In the genomic region with DNA sequence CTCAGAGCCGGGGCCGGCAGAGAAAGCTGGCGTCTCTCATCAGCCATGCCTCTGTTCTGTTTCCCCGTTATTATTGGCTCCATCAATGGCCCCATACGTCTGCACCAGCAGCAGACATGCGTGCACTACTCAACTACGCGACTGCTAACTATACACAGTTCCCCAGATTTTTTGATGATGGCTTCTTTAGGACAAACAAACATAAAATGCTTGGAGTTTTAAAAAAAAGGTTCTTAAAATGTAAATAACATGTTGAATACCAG, we compare ENCODE assay signal across 15 mouse cellular contexts.
DNase-seq lines count a peak whose midpoint lies in the region; ATAC-seq and TF ChIP-seq lines count a peak whose summit lies in the region.
"Had no signal": no experiment of that assay in that cellular context is flagged by ENCODE, and none has a peak within 500 bp of the region (broad histone marks: within the 10 kb centered on the region; RNA-seq: fewer than 3 reads in every experiment).

No protein-coding gene starts in this region.

- no peak overlapping the region for H3K4me3 ChIP-seq in heart, adult 2 months
- no peak overlapping the region for H3K4me3 ChIP-seq in kidney, embryonic 16.5 days (ENCODE audit: low read length)
- no peak overlapping the region for H3K4me3 ChIP-seq in embryonic facial prominence, embryonic 13.5 days
- H3K4me3 ChIP-seq in intestine, postnatal 0 days (ENCODE audit: low read depth, low read length), result no peak overlapping the region
- no peak overlapping the region for H3K4me3 ChIP-seq in hindbrain, embryonic 14.5 days (replicated peaks; ENCODE audit: low read length)

- no peak overlapping the region for H3K9ac ChIP-seq in heart, adult 2 months (ENCODE audit: low read depth, low read length)
- no peak overlapping the region for H3K9ac ChIP-seq in kidney, embryonic 16.5 days (replicated peaks; ENCODE audit: low read length)
- no peak overlapping the region for H3K9ac ChIP-seq in embryonic facial prominence, embryonic 13.5 days
- no peak overlapping the region for H3K9ac ChIP-seq in intestine, postnatal 0 days (ENCODE audit: low read depth, low read length)
- H3K9ac ChIP-seq in hindbrain, embryonic 14.5 days, result no peak overlapping the region

- no peaks in the 10 kb centered on the region for H3K36me3 ChIP-seq in heart, adult 2 months (ENCODE audit: control insufficient read depth, insufficient read depth, low read length)
- H3K36me3 ChIP-seq in kidney, embryonic 16.5 days (ENCODE audit: insufficient read depth, low read length), result no peaks in the 10 kb centered on the region
- H3K36me3 ChIP-seq in embryonic facial prominence, embryonic 13.5 days, result no peaks in the 10 kb centered on the region
- no peaks in the 10 kb centered on the region for H3K36me3 ChIP-seq in intestine, postnatal 0 days (ENCODE audit: control insufficient read depth, insufficient read depth)
- no peaks in the 10 kb centered on the region for H3K36me3 ChIP-seq in hindbrain, embryonic 14.5 days (replicated peaks; ENCODE audit: control insufficient read depth, insufficient read depth)

- no peak for TF ChIP-seq CTCF in heart, adult 2 months (IDR thresholded peaks at IDR 0.05)
- TF ChIP-seq CTCF in intestine, postnatal 0 days (IDR thresholded peaks at IDR 0.05; ENCODE audit: low read depth), result no peak

- 59% methylated on average over 8 of the region's 8 CpGs for WGBS in heart, adult 2 months
- WGBS in kidney, embryonic 16.5 days, result 77% methylated on average over 8 of the region's 8 CpGs
- WGBS in embryonic facial prominence, embryonic 13.5 days, result 34% methylated on average over 8 of the region's 8 CpGs
- 55% methylated on average over 8 of the region's 8 CpGs for WGBS in intestine, postnatal 0 days
- 77% methylated on average over 8 of the region's 8 CpGs for WGBS in hindbrain, embryonic 14.5 days

- no peak for TF ChIP-seq EP300 in heart, adult 2 months (IDR thresholded peaks at IDR 0.05; ENCODE audit: insufficient read depth, low read depth, low read length)

- intact Hi-C loops in heart, adult 2 months (cut with DNase I), result no loop called here
- intact Hi-C loops in heart, postnatal 14 days (cut with DNase I), result no loop called here

- H3K27me3 ChIP-seq in heart, adult 2 months (ENCODE audit: control insufficient read depth, insufficient read depth, low read length), result no peaks in the 10 kb centered on the region
- H3K27me3 ChIP-seq in kidney, embryonic 16.5 days (ENCODE audit: insufficient read depth, low read length), result no peaks in the 10 kb centered on the region
- no peaks in the 10 kb centered on the region for H3K27me3 ChIP-seq in embryonic facial prominence, embryonic 13.5 days
- no peaks in the 10 kb centered on the region for H3K27me3 ChIP-seq in intestine, postnatal 0 days (replicated peaks; ENCODE audit: control insufficient read depth, insufficient read depth, low read length)
- no peaks in the 10 kb centered on the region for H3K27me3 ChIP-seq in hindbrain, embryonic 14.5 days (ENCODE audit: control insufficient read depth, insufficient read depth, low read length)

- 0 out of 2 replicates have a peak, but pooled peaks have one; percentile 18 for ATAC-seq in kidney, embryonic 16.5 days (ENCODE audit: low FRiP score, low TSS enrichment)
- no peak for ATAC-seq in embryonic facial prominence, embryonic 13.5 days (ENCODE audit: insufficient number of reproducible peaks, insufficient read depth, low FRiP score, low TSS enrichment, low read depth)
- ATAC-seq in intestine, postnatal 0 days, result no peak
- no peak for ATAC-seq in megakaryocyte-erythroid progenitor cell, adult 5-6 weeks (replicated peaks; ENCODE audit: low FRiP score, low TSS enrichment, poor library complexity, severe bottlenecking)
- no peak for ATAC-seq in hindbrain, embryonic 14.5 days (ENCODE audit: low FRiP score)
- ATAC-seq: forebrain, embryonic 16.5 days; hindbrain, postnatal 0 days had no signal

- H3K9me3 ChIP-seq in kidney, embryonic 16.5 days (ENCODE audit: low read length), result no peaks in the 10 kb centered on the region
- no peaks in the 10 kb centered on the region for H3K9me3 ChIP-seq in embryonic facial prominence, embryonic 13.5 days
- no peaks in the 10 kb centered on the region for H3K9me3 ChIP-seq in intestine, postnatal 0 days (ENCODE audit: control insufficient read depth)
- no peaks in the 10 kb centered on the region for H3K9me3 ChIP-seq in hindbrain, embryonic 14.5 days (ENCODE audit: control insufficient read depth, low read length)

- H3K79me2 ChIP-seq in heart, adult 2 months (replicated peaks; ENCODE audit: control insufficient read depth, insufficient read depth, low read length), result no peaks in the 10 kb centered on the region

- H3K4me1 ChIP-seq in heart, adult 2 months (ENCODE audit: control insufficient read depth, insufficient read depth, low read length), result no peaks in the 10 kb centered on the region
- H3K4me1 ChIP-seq in kidney, embryonic 16.5 days (ENCODE audit: insufficient read depth, low read length), result peaks cover 9% of the 10 kb centered on the region
- peaks cover 16% of the 10 kb centered on the region for H3K4me1 ChIP-seq in embryonic facial prominence, embryonic 13.5 days
- no peaks in the 10 kb centered on the region for H3K4me1 ChIP-seq in intestine, postnatal 0 days (replicated peaks; ENCODE audit: control insufficient read depth, insufficient read depth, low read length)
- H3K4me1 ChIP-seq in hindbrain, embryonic 14.5 days (replicated peaks; ENCODE audit: control insufficient read depth, insufficient read depth, low read length), result no peaks in the 10 kb centered on the region

- H3K27ac ChIP-seq in heart, adult 2 months, result peak overlapping the region; percentile 36; the same call in 1 of the 2 replicates
- peak overlapping the region; percentile 88 for H3K27ac ChIP-seq in kidney, embryonic 16.5 days (ENCODE audit: low read length)
- H3K27ac ChIP-seq in embryonic facial prominence, embryonic 13.5 days, result peak overlapping the region; percentile 85
- H3K27ac ChIP-seq in intestine, postnatal 0 days (ENCODE audit: low read depth, low read length), result no peak overlapping the region
- no peak overlapping the region for H3K27ac ChIP-seq in hindbrain, embryonic 14.5 days
- H3K27ac ChIP-seq: gastrocnemius, adult 2 months; hindbrain, postnatal 0 days had no signal

- TF ChIP-seq POLR2A in heart, adult 2 months (IDR thresholded peaks at IDR 0.05; ENCODE audit: insufficient read depth, low read depth, low read length), result no peak

- no peak for DNase-seq in heart, adult 2 months
- DNase-seq in heart, postnatal 14 days, result no peak
- DNase-seq in kidney, postnatal 25 days, result no peak
- no peak for DNase-seq in hindbrain, embryonic 14.5 days (ENCODE audit: low spot score)
- DNase-seq: adrenal gland, postnatal 25 days; cerebellum, adult 9-10 months; gastrocnemius, adult 2 months; midbrain, embryonic 14.5 days; thymus, postnatal 25 days had no signal

- H3K4me2 ChIP-seq in kidney, embryonic 16.5 days (replicated peaks; ENCODE audit: low read depth, low read length), result no peak overlapping the region
- H3K4me2 ChIP-seq in embryonic facial prominence, embryonic 13.5 days, result peak overlapping the region; percentile 48
- 0 out of 2 replicates have a peak overlapping the region, but pooled peaks have one; percentile 14 for H3K4me2 ChIP-seq in intestine, postnatal 0 days (replicated peaks; ENCODE audit: low read depth)
- H3K4me2 ChIP-seq in hindbrain, embryonic 14.5 days (replicated peaks), result no peak overlapping the region

Comparison
In these comparisons a context has a peak if more than half of its experiments do, and no peak if none do; other contexts are left out.
1. H3K27ac ChIP-seq: peak in heart, adult 2 months (single experiment), kidney, embryonic 16.5 days (single experiment) and embryonic facial prominence, embryonic 13.5 days (single experiment); none in intestine, postnatal 0 days (single experiment) and hindbrain, embryonic 14.5 days (single experiment).
2. H3K4me2 ChIP-seq: peak in embryonic facial prominence, embryonic 13.5 days (single experiment) and intestine, postnatal 0 days (single experiment); none in kidney, embryonic 16.5 days (single experiment) and hindbrain, embryonic 14.5 days (single experiment).